Mouse (Mus musculus): ENCODE results near the gene Eif4a2.

Eif4a2 gene

GRCm38 (mm10) chr16:23106121-23106520 is 1.1 kb upstream of the Eif4a2 start:
- no peak for DNase-seq

GRCm38 (mm10) chr16:23107946-23108759 is 909 bp downstream of the Eif4a2 start:
- DNase-seq, result peak; percentile 88 to 89

- DNase-seq, result no peak
Observed at GRCm38 (mm10) chr16:23108943-23109342, 1.7 kb downstream of the Eif4a2 start.

GRCm38 (mm10) chr16:23109350-23110280 is 2.4 kb downstream of the Eif4a2 start:
- no peak for DNase-seq

- no peak for DNase-seq
Observed at GRCm38 (mm10) chr16:23112348-23112747, 5.1 kb downstream of the Eif4a2 start.

- no peak for DNase-seq
Observed at GRCm38 (mm10) chr16:23112861-23113435, 5.7 kb downstream of the Eif4a2 start.

GRCm38 (mm10) chr16:23113903-23114302 is 6.7 kb downstream of the Eif4a2 start:
- no peak for DNase-seq

GRCm38 (mm10) chr16:23114339-23115171 is 7.3 kb downstream of the Eif4a2 start:
- DNase-seq, result no peak

- DNase-seq, result no peak
Observed at GRCm38 (mm10) chr16:23115486-23115885, 8.2 kb downstream of the Eif4a2 start.

GRCm38 (mm10) chr16:23117173-23117572 is 9.9 kb downstream of the Eif4a2 start:
- no peak for DNase-seq

- DNase-seq, result no peak
Observed at GRCm38 (mm10) chr16:23122446-23122845, 15.2 kb downstream of the Eif4a2 start.

GRCm38 (mm10) chr16:23123104-23123503 is 15.9 kb downstream of the Eif4a2 start:
- DNase-seq, result no peak

- DNase-seq, result no peak
Observed at GRCm38 (mm10) chr16:23124398-23124797, 17.2 kb downstream of the Eif4a2 start.

GRCm38 (mm10) chr16:23127311-23127672 is 20.0 kb downstream of the Eif4a2 start:
- DNase-seq, result no peak

- peak; percentile 97 for DNase-seq
Observed at GRCm38 (mm10) chr16:23127673-23128375, 20.6 kb downstream of the Eif4a2 start, which contains the start of gene Rfc4. Gene Rfc4, minus strand, starts transcription at chr16:23127737.

- no peak for DNase-seq
Observed at GRCm38 (mm10) chr16:23130303-23130702, 23.1 kb downstream of the Eif4a2 start.

GRCm38 (mm10) chr16:23132336-23132735 is 25.1 kb downstream of the Eif4a2 start:
- DNase-seq, result no peak

- DNase-seq, result no peak
Observed at GRCm38 (mm10) chr16:23135421-23136149, 28.3 kb downstream of the Eif4a2 start.

GRCm38 (mm10) chr16:23136406-23136970 is 29.2 kb downstream of the Eif4a2 start:
- DNase-seq, result no peak

GRCm38 (mm10) chr16:23140911-23141310 is 33.7 kb downstream of the Eif4a2 start:
- DNase-seq, result no peak

GRCm38 (mm10) chr16:23144326-23144725 is 37.1 kb downstream of the Eif4a2 start:
- no peak for DNase-seq
